Mouse (Mus musculus) thymus, adult 2 months (tissue): Measurements from ENCODE around the gene Naxd.

Source experiments
- CTCF ChIP-seq: fragments of 200-500 bp; IDR thresholded peaks from 2 replicates; pipeline ENCODE4 v1.5.1; 2012; ENCODE audit warnings: mild to moderate bottlenecking, control low read depth, low read length, moderate library complexity, borderline replicate concordance; ENCODE audit not compliant: control insufficient read depth, poor library complexity, insufficient read depth; ENCODE audit errors: extremely low read depth
- POLR2A ChIP-seq: fragments of 200-500 bp; IDR thresholded peaks from 2 replicates; pipeline ENCODE4 v1.6.1; 2012; ENCODE audit warnings: mild to moderate bottlenecking, low read length, control low read depth, moderate library complexity; ENCODE audit not compliant: control insufficient read depth, poor library complexity, insufficient read depth; ENCODE audit errors: extremely low read depth

GRCm38 (mm10) chr8:11552390-11552789 lies 55.1 kb downstream of the Naxd start:
- no peak for TF ChIP-seq CTCF
- TF ChIP-seq POLR2A, result no peak
